Mouse (Mus musculus) cerebellum, adult 2 months (tissue): ENCODE results near the gene Glrb. TPM values are rescaled to one million over a fixed set of nuclear protein-coding genes. Genes with fewer than 3 reads are reported as not detected.

Experiments
- DNase-seq, 2 experiments: peaks; one replicate each; pipeline ENCODE4 v3.0.0; 2021
- H3K27ac ChIP-seq: fragments of 200-500 bp; 2 replicates; pipeline ENCODE4 v1.5.1; 2012; ENCODE audit warnings: low read length, control low read depth, inconsistent platforms; ENCODE audit not compliant: insufficient read depth
- H3K27me3 ChIP-seq: fragments of 200-500 bp; 2 replicates; pipeline ENCODE4 v1.6.1; 2012; ENCODE audit warnings: inconsistent platforms, mild to moderate bottlenecking, low read length, moderate library complexity; ENCODE audit not compliant: control insufficient read depth, insufficient read depth
- H3K4me1 ChIP-seq: fragments of 200-500 bp; 2 replicates; pipeline ENCODE4 v1.6.1; 2011; ENCODE audit warnings: low read length; ENCODE audit not compliant: control insufficient read depth, insufficient read depth
- H3K4me3 ChIP-seq: fragments of 200-500 bp; replicated peaks from 2 replicates; pipeline ENCODE3; 2011; ENCODE audit warnings: mild to moderate bottlenecking, low read depth, low read length, control low read depth; ENCODE audit not compliant: insufficient read depth
- CTCF ChIP-seq: fragments of 200-500 bp; IDR thresholded peaks from 2 replicates; pipeline ENCODE4 v1.5.1; 2011; ENCODE audit warnings: low read depth, mild to moderate bottlenecking, control low read depth, low read length, moderate library complexity, borderline replicate concordance; ENCODE audit not compliant: insufficient read depth
- POLR2A ChIP-seq: fragments of 200-500 bp; IDR thresholded peaks from 2 replicates; pipeline ENCODE4 v1.6.1; 2011; ENCODE audit warnings: low read length, control low read depth, borderline replicate concordance; ENCODE audit not compliant: insufficient read depth
- WGBS: fragments of 180-500 bp; shearing (Covaris S2); methylation state at CpG from one replicate; pipeline ENCODE4 v1.1.7; 2018; 5-methylcytosine and 5-hydroxymethylcytosine counted together
- polyA plus RNA-seq: library from polyadenylated mRNA; depleted of rRNA; stranded (reverse); fragments of >200 nt; gene quantifications from 2 replicates; pipeline ENCODE4 v1.2.3, GENCODE M21; 2012

Gene Glrb
- polyA plus RNA-seq, 1 experiment: 192 TPM

GRCm38 (mm10) chr3:80885174-80885573 lies 28.3 kb downstream of the Glrb start:
- Histone ChIP-seq H3K4me1 (no peaks in the 10 kb centered on the region), H3K27me3 (no peaks in the 10 kb centered on the region), H3K4me3 (no peak overlapping the region), H3K27ac (no peak overlapping the region)
- TF ChIP-seq POLR2A (no peak), CTCF (no peak)
- 94% methylated on average over 1 of the region's 1 CpGs for WGBS
- DNase-seq: no peak

DNA sequence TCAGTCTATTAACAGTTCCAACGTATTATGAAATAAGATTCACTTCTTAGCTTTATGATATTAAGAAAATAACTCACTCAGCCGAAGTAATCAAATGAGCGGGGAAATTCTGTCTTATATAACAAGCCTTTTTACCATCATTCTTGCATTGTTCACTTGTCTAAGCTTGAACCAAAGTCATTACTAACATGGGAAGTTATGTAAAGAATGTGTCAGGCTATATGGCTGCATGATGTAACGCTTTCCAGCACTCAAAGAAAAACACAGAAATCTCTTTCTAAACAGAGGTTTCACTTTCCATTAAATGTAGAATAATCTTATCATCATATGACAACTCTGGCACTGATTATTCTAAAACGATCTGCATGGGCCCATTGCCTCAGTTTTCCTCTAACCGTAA lies 29.9 kb downstream of the Glrb start:
- Histone ChIP-seq H3K4me1 (no peaks in the 10 kb centered on the region), H3K4me3 (no peak overlapping the region), H3K27me3 (no peaks in the 10 kb centered on the region), H3K27ac (no peak overlapping the region)
- no peak for TF ChIP-seq POLR2A
- TF ChIP-seq CTCF: no peak
- 96% methylated on average over 6 of the region's 6 CpGs for WGBS
- no peak for DNase-seq

- Histone ChIP-seq H3K4me3 (no peak overlapping the region), H3K27me3 (no peaks in the 10 kb centered on the region), H3K27ac (no peak overlapping the region), H3K4me1 (no peaks in the 10 kb centered on the region)
- no peak for DNase-seq
- 86% methylated on average over 6 of the region's 6 CpGs for WGBS
- no peak for TF ChIP-seq POLR2A
- no peak for TF ChIP-seq CTCF
These were observed 32.7 kb downstream of the Glrb start for GRCm38 (mm10) chr3:80880660-80881293.

DNA sequence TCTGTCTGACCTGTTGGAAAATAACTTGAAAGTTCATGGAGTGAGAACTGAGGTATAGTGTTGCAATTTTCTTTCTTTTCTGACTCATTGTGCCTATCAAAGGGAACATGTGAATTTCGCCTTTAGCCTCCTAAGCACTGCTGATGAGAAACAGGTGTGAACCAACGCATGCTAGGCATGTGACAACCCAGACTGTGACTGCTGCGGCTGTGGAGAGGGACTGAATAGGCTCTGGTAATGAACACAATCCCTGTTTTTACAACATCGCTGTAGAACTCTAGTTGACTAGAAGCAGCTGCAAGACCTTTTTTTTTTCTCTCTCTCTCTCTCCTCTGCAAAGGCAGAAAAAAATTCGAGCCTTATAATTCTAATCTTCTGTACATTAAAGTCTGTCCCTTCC lies 34.9 kb downstream of the Glrb start:
- TF ChIP-seq CTCF (no peak), POLR2A (no peak)
- DNase-seq: no peak
- Histone ChIP-seq H3K27me3 (no peaks in the 10 kb centered on the region), H3K4me3 (no peak overlapping the region), H3K4me1 (no peaks in the 10 kb centered on the region), H3K27ac (no peak overlapping the region)
- WGBS: 66% methylated on average over 5 of the region's 5 CpGs

DNA sequence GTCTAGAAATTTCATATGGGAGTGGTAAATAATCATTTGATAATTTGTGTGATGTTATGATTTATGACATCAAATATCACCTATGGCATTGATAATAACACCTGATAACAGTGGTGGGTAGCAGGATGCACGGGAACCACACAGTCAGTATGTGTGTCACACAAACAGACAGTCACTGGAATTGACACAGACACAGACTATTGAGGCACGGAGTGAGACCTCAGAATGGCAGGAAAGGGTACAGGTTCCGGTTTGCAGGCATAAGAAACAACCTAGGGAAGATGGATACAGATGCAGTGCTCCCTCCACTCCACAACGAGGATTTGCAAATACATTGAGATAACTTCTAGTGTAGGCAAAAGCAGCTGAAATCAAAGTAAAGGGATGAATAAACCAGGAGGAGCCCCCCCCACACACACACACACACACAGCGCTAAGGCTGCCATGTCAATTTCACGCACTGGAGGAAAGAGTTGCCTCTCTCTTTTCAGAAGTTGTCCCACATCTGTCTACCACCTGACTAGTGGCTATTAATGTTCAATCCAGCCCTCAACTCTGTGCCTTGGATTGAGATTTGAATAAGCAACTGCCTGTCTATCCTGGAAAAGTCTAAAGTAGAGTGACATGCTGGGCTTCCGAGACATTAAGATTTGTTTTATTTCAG lies 38.6 kb downstream of the Glrb start:
- TF ChIP-seq CTCF (no peak), POLR2A (no peak)
- no peaks in the 10 kb centered on the region for H3K27me3 ChIP-seq
- H3K4me1 ChIP-seq: no peaks in the 10 kb centered on the region
- no peak overlapping the region for H3K4me3 ChIP-seq
- no peak overlapping the region for H3K27ac ChIP-seq
- no peak for DNase-seq
- WGBS: 79% methylated on average over 7 of the region's 7 CpGs

GRCm38 (mm10) chr3:80874081-80874480 lies 39.4 kb downstream of the Glrb start:
- DNase-seq: no peak
- Histone ChIP-seq H3K27ac (no peak overlapping the region), H3K4me3 (no peak overlapping the region), H3K27me3 (no peaks in the 10 kb centered on the region), H3K4me1 (no peaks in the 10 kb centered on the region)
- TF ChIP-seq CTCF (no peak), POLR2A (no peak)
- 84% methylated on average over 5 of the region's 5 CpGs for WGBS

DNA sequence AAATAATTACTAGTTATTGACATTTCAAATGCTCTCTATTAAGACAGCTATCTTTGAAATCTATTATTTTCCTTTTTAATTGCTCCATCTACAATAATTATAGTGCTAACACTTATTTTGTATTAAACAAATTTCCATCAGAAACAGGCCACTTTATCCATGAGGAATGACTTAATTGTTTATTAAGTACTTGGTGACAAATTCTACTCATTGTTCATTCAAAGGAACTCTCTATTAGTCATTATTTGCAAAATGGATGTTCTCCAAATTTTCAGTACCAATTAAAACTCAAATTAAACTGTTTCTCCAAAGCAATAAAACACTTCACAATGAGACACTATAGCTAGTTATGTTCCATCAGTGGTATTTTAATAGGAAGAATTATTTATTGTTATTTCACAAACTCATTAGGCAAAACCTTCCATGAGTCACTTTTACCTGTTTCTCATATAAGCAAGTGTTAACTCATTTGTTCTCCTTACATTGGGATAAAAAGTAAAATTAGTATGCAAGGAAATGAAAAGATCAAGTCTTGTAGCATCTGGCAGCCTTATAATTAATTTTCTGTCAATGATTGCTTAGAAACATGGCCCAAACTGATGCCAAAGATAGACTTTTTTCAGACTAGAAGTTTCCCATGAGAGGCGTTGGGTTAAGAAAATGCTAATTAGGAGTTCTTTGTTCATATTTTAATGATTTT lies 41.8 kb downstream of the Glrb start:
- no peak overlapping the region for H3K4me3 ChIP-seq
- 83% methylated on average over 1 of the region's 1 CpGs for WGBS
- no peak for DNase-seq
- no peaks in the 10 kb centered on the region for H3K27me3 ChIP-seq
- no peaks in the 10 kb centered on the region for H3K4me1 ChIP-seq
- H3K27ac ChIP-seq: no peak overlapping the region
- TF ChIP-seq CTCF (no peak), POLR2A (no peak)

- no peak for DNase-seq
- no peaks in the 10 kb centered on the region for H3K4me1 ChIP-seq
These were observed 46.1 kb downstream of the Glrb start for GRCm38 (mm10) chr3:80867328-80867727.

More at GRCm38 (mm10) chr3:80867328-80867727, 46.1 kb downstream of the Glrb start:
- 89% methylated on average over 3 of the region's 3 CpGs for WGBS
- H3K27ac ChIP-seq: no peak overlapping the region
- no peaks in the 10 kb centered on the region for H3K27me3 ChIP-seq
- TF ChIP-seq CTCF: no peak
- no peak for TF ChIP-seq POLR2A
- H3K4me3 ChIP-seq: no peak overlapping the region
